Mouse (Mus musculus): ENCODE results near the gene Ppid. TPM values are rescaled to one million over a fixed set of nuclear protein-coding genes. Genes with fewer than 3 reads are reported as not detected.
"Not testable (repeated sequence)": the region's sequence is repeated elsewhere in the genome, so short reads cannot be mapped to it uniquely, and the experiment has no call there.

Gene Ppid
- polyA plus RNA-seq, 1 experiment = 75.9 TPM

DNA sequence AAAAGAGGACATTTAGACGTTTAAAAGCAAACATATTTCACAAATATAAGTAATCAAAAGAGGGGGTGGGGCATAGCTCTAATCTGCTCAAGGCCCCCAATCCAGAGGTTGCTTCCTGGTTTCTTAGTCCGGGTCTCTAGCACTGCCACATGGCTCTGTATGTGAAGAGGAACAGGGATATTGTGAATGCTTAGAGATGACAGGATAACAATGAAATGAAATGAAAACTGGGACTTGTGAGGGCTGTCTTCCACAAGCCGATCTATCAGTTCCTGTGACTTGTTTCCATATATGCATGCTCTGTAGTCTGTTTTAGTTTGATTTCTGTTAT, 21.8 kb upstream of the Ppid start:
- TF ChIP-seq POLR2A (IDR thresholded peaks at IDR 0.05; ENCODE audit: extremely low read depth, insufficient read depth, low read length) (no peak), CTCF (IDR thresholded peaks at IDR 0.05; ENCODE audit: extremely low read depth, insufficient read depth, low read length) (no peak)

DNA sequence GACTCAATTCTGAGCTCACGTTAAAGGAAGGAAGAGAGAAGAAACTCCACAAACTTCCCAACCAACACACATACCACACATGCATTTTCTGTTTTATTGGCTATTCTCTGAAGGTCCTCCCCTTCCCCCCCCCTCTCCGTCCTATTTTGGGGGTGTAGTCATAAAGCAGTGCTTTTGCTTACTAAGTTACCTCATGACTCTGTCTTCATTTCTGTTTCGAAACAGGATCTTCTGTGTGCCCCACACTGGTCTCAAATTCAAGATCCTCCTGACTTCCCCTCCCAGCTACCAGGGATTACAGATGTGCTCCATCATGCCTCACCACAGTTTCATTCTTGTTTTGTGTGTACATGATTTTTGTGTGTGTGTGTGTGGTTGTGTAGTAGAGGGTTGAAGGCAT, 18.7 kb upstream of the Ppid start:
- Histone ChIP-seq H3K27ac (ENCODE audit: insufficient read depth, low read length) (no peak overlapping the region), H3K4me3 (ENCODE audit: insufficient read depth, low read length) (no peak overlapping the region), H3K4me1 (ENCODE audit: control insufficient read depth, insufficient read depth, low read length) (no peaks in the 10 kb centered on the region)
- no peak for TF ChIP-seq POLR2A (IDR thresholded peaks at IDR 0.05; ENCODE audit: extremely low read depth, insufficient read depth, low read length)
- TF ChIP-seq CTCF (IDR thresholded peaks at IDR 0.05; ENCODE audit: extremely low read depth, insufficient read depth, low read length) = no peak

More for the DNA sequence above, 21.8 kb upstream of the Ppid start:
- Histone ChIP-seq H3K4me3 (ENCODE audit: insufficient read depth, low read length) (no peak overlapping the region), H3K27ac (ENCODE audit: insufficient read depth, low read length) (no peak overlapping the region), H3K4me1 (ENCODE audit: control insufficient read depth, insufficient read depth, low read length) (peaks cover 4% of the 10 kb centered on the region)

DNA sequence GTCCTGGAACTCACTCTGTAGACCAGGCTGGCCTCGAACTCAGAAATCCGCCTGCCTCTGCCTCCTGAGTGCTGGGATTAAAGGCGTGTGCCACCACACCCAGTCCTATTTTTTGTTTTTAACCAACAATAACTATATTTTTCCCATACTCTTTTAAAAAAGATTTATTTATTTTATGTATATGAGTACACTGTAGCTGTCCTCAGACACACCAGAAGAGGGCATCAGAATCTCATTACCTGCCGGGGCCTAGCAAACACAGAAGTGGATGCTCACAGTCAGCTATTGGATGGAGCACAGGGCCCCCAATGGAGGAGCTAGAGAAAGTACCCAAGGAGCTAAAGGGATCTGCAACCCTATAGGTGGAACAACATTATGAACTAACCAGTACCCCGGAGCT, 17.8 kb upstream of the Ppid start:
- H3K27ac ChIP-seq (ENCODE audit: insufficient read depth, low read length); H3K4me3 ChIP-seq (ENCODE audit: insufficient read depth, low read length); H3K4me1 ChIP-seq (ENCODE audit: control insufficient read depth, insufficient read depth, low read length): not testable (repeated sequence)

DNA sequence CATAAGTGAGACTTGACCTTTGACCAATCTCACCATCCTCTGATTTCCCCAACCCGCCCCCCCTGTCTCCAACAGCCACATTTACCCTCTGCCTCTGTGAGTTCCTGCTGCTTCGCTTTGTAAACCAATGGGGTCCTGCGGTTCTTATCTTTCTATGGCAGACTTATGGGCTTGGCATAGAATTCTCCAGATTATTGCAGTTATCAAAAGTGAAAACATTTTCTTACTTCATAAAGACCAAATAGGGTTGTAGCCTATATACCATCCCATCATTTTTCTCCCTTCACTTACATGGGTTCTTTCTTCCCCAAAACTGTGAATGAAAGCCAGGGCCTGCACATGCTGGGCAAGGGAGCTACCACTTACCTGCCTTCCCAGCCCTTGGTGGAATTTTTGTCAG, 16.8 kb upstream of the Ppid start:
- Histone ChIP-seq H3K4me1 (ENCODE audit: control insufficient read depth, insufficient read depth, low read length) (no peaks in the 10 kb centered on the region), H3K27ac (ENCODE audit: insufficient read depth, low read length) (no peak overlapping the region), H3K4me3 (ENCODE audit: insufficient read depth, low read length) (no peak overlapping the region)
- TF ChIP-seq POLR2A (IDR thresholded peaks at IDR 0.05; ENCODE audit: extremely low read depth, insufficient read depth, low read length) = no peak
- no peak for TF ChIP-seq CTCF (IDR thresholded peaks at IDR 0.05; ENCODE audit: extremely low read depth, insufficient read depth, low read length)

DNA sequence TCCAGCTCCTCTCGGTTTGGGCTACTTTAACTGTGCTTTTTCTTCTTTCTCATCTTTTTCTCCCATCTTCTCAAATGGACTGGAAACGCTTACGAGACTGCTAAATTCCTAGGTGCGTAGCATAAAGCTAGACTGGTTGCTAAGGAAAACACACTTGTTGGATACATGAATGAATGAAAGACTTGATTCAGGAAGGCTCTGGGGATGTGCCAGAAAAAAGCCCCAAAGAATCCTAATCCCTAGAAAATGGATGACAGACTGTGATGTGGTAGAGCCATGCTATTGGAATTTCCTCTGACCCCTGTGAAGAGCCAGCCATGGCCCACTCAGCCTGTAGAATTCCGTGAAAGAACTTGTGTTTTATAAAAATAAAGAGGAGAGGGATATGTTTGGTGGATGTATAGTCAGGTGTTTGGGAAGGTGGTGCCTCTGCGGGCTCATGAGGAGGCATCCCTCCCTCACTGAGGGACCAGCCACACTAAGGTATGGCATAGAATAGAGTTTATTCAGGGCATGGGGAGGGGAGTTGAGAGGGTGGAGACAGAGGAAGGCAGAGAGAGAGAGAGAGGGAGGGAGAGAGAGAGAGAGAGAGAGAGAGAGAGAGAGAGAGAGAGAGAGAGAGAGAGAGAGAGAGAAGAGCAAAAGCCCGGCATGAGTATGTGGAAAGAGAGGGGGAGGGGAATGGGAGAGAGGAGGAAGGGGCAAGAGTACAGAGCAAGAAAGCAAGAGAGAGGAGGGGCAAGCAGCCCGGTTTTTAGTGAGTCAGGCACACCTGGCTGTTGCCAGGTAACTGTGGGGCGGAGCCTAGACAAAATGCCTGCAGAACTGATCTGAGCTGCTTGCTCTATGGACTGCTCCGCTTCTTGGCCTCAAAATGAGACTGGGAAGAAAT, 15.3 kb upstream of the Ppid start:
- H3K4me3 ChIP-seq (ENCODE audit: insufficient read depth, low read length) = no peak overlapping the region
- H3K27ac ChIP-seq (ENCODE audit: insufficient read depth, low read length) = no peak overlapping the region
- no peaks in the 10 kb centered on the region for H3K4me1 ChIP-seq (ENCODE audit: control insufficient read depth, insufficient read depth, low read length)
- no peak for TF ChIP-seq CTCF (IDR thresholded peaks at IDR 0.05; ENCODE audit: extremely low read depth, insufficient read depth, low read length)
- TF ChIP-seq POLR2A (IDR thresholded peaks at IDR 0.05; ENCODE audit: extremely low read depth, insufficient read depth, low read length) = no peak

DNA sequence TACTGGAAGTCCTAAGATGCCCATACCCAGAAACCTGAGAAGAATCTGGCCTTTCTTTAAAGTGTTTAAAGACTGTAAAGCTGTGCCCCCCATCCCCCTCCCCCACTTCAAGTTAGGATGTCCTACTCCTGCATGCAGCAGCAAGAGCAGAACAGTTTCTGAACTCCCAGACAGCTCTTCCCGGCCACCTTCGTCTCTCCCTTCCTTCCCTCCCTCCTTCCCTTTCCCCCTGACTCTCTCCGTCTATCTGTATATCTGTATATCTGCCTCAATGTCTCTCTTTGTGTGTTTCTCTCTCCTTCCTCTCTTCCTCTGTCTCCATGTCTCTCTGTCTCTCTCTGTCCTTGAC, 14.7 kb upstream of the Ppid start:
- no peak overlapping the region for H3K4me3 ChIP-seq (ENCODE audit: insufficient read depth, low read length)
- no peaks in the 10 kb centered on the region for H3K4me1 ChIP-seq (ENCODE audit: control insufficient read depth, insufficient read depth, low read length)
- H3K27ac ChIP-seq (ENCODE audit: insufficient read depth, low read length) = no peak overlapping the region
- TF ChIP-seq CTCF (IDR thresholded peaks at IDR 0.05; ENCODE audit: extremely low read depth, insufficient read depth, low read length) = no peak
- no peak for TF ChIP-seq POLR2A (IDR thresholded peaks at IDR 0.05; ENCODE audit: extremely low read depth, insufficient read depth, low read length)

DNA sequence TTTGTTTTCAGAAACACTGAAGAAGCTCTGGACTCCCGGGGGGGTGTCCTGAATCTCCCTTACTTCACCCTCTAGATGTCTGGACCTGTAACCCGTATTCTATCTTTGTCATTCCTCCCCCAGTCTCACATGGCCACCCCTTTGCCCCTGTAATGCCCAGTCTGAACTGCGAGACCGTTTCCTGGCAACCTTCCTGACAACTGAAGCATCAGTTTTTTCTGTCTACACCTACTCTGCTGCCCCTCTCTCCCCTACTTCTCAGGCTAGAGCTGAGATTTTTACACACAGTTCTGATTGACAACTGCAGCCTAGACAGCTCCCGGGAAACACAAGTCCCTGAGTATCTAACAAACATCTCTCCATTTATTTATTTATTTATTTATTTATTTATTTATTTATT, 14.3 kb upstream of the Ppid start:
- Histone ChIP-seq H3K27ac (ENCODE audit: insufficient read depth, low read length) (no peak overlapping the region), H3K4me3 (ENCODE audit: insufficient read depth, low read length) (no peak overlapping the region), H3K4me1 (ENCODE audit: control insufficient read depth, insufficient read depth, low read length) (no peaks in the 10 kb centered on the region)
- TF ChIP-seq CTCF (IDR thresholded peaks at IDR 0.05; ENCODE audit: extremely low read depth, insufficient read depth, low read length) = no peak
- TF ChIP-seq POLR2A (IDR thresholded peaks at IDR 0.05; ENCODE audit: extremely low read depth, insufficient read depth, low read length) = no peak

DNA sequence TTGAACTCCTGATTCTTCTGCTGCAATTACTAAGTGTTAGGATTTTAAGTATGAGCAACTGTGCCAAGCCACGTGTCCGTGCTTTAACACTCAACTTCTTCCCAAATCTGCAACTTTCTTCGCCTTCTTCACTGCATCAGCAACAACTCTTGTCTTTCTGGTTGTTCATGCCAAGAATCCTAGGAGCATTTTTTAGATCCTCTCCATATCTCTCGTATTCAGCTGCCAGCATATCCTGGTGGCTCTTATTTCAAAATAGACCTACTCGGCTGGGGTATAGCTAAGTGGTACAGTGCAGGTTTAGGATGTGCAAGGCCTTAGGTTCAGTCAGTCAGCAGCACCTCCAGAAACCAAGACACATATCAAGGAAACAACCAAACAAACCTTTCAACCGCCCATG, 13.5 kb upstream of the Ppid start:
- no peaks in the 10 kb centered on the region for H3K4me1 ChIP-seq (ENCODE audit: control insufficient read depth, insufficient read depth, low read length)
- H3K27ac ChIP-seq (ENCODE audit: insufficient read depth, low read length) = no peak overlapping the region
- no peak for TF ChIP-seq CTCF (IDR thresholded peaks at IDR 0.05; ENCODE audit: extremely low read depth, insufficient read depth, low read length)
- TF ChIP-seq POLR2A (IDR thresholded peaks at IDR 0.05; ENCODE audit: extremely low read depth, insufficient read depth, low read length) = no peak
- H3K4me3 ChIP-seq (ENCODE audit: insufficient read depth, low read length) = no peak overlapping the region

DNA sequence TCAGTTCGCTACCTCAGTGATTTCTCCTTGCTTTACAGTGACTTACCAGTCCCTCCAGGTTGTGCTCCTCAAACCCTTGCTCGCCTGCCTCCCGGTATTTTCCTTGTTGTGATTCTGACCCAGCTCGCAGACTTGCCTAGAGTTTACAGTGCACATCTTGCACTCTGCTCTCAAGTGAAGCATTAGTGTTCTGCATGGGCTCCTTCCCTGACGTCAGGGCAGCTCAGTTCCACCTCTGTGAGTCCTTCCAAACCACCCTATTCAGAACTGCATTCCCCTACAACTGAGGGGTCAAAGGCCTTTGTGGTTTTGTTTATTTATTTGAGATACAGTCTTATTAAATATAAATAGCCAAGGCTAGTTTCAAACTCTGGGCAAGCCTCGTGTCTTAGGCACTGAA, 13.0 kb upstream of the Ppid start:
- TF ChIP-seq POLR2A (IDR thresholded peaks at IDR 0.05; ENCODE audit: extremely low read depth, insufficient read depth, low read length) (no peak), CTCF (IDR thresholded peaks at IDR 0.05; ENCODE audit: extremely low read depth, insufficient read depth, low read length) (no peak)

DNA sequence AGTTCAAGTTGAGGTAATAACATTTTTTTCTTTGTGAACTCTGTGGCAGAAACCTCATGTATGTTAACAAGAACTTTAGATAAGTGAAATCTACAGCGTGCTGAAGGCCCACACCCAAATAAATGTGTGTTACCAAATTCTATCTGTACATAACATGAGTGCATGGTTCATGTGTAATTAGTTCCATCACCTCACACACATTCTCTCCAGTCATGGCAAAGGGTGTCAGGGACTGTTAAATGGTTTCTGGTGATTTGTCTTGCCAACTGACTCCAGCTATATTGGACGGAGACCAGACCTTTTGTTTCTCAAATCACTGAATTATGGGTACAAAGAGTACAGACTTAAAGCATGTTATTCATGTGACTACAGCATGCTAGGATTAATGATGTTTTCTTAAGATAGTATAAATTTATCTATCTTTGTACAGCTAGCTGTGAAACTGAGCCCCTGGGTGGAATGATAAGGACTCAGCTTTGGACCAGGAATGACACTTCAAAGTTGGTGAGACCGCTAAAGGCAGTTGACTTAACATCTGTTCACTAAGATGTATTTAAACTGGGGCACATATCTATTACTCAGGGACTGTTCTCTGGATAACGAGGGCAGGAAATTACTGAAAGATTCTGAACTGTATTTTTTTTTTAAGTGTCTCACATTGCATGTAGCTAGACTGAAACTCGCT, 11.1 kb upstream of the Ppid start:
- no peak overlapping the region for H3K27ac ChIP-seq (ENCODE audit: insufficient read depth, low read length)
- no peak for TF ChIP-seq POLR2A (IDR thresholded peaks at IDR 0.05; ENCODE audit: extremely low read depth, insufficient read depth, low read length)
- TF ChIP-seq CTCF (IDR thresholded peaks at IDR 0.05; ENCODE audit: extremely low read depth, insufficient read depth, low read length) = no peak
- no peak overlapping the region for H3K4me3 ChIP-seq (ENCODE audit: insufficient read depth, low read length)

More for the DNA sequence above, 13.0 kb upstream of the Ppid start:
- H3K4me3 ChIP-seq (ENCODE audit: insufficient read depth, low read length) = no peak overlapping the region
- no peak overlapping the region for H3K27ac ChIP-seq (ENCODE audit: insufficient read depth, low read length)
- H3K4me1 ChIP-seq (ENCODE audit: control insufficient read depth, insufficient read depth, low read length) = no peaks in the 10 kb centered on the region

More for the DNA sequence above, 11.1 kb upstream of the Ppid start:
- no peaks in the 10 kb centered on the region for H3K4me1 ChIP-seq (ENCODE audit: control insufficient read depth, insufficient read depth, low read length)
